Mouse (Mus musculus): ENCODE results near the gene Rhbdf2. TPM values are rescaled to one million over a fixed set of nuclear protein-coding genes. Genes with fewer than 3 reads are reported as not detected.
"Not testable (repeated sequence)": the region's sequence is repeated elsewhere in the genome, so short reads cannot be mapped to it uniquely, and the experiment has no call there.

The Rhbdf2 gene
- polyA plus RNA-seq, 1 experiment from 2014 or later: 0.61 TPM

DNA sequence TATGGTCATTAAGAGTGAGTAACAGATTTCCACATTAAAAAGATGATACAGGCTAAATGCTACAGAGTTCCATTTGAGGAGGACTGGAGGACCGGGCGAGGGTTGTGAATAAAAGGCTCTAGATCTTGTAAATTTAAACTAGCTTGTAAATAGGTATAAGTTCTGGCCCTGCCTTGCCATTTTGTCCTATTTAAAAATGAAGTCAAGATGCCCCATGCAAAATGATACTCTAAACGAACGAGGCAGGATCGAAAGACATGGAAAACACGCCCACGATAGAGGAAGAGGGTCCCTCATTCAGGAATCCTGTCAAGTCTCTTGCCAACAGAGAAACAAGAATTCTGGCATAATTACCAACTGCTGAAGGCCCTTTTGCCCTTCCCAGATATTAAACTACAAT, 43.6 kb upstream of the Rhbdf2 start:
- Histone ChIP-seq H3K4me1 (ENCODE audit: control insufficient read depth, insufficient read depth, low read length) (peaks cover 9% of the 10 kb centered on the region), H3K36me3 (ENCODE audit: control insufficient read depth, insufficient read depth, low read length) (peaks cover 26% of the 10 kb centered on the region), H3K27ac (ENCODE audit: low read depth, low read length) (no peak overlapping the region), H3K4me2 (ENCODE audit: low read length) (peak overlapping the region; percentile 66; the same call in 1 of the 2 replicates), H3K9ac (ENCODE audit: low read length) (no peak overlapping the region), H3K4me3 (ENCODE audit: low read depth, low read length) (no peak overlapping the region), H3K9me3 (replicated peaks; ENCODE audit: control insufficient read depth, low read length) (no peaks in the 10 kb centered on the region), H3K27me3 (replicated peaks; ENCODE audit: control insufficient read depth, insufficient read depth, low read length) (no peaks in the 10 kb centered on the region)
- 81% methylated on average over 7 of the region's 7 CpGs for WGBS
- ATAC-seq (no peak), DNase-seq (ENCODE audit: low spot score) (no peak)

DNA sequence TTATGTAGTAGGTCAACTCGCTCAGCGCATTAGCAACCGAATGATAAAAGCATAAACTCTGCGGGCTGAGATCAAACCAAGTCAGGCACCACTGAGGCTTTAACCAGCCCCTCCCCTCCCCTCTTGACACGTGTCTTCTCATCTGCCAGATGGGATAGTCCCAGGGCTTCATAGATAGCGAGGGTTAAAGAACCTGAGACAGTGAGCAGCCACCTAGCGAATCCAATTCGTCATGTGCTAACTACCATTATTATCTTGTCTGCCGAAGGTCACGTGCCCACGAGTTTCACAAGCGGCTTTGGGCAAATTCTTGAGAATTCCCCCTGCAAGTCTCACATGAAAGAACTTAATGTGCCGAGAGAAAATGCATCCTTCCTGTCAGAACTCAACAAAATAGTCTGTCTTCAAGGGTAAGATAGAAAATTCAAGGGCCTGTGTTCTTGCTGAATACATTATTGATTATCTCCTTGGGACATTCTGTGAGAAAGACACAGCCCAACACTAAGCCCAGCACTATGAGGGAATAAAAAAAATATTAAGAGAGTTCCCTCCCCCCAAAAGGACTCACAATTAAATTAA, 43.1 kb upstream of the Rhbdf2 start:
- H3K4me1 ChIP-seq (ENCODE audit: control insufficient read depth, insufficient read depth, low read length): peaks cover 9% of the 10 kb centered on the region
- H3K27me3 ChIP-seq (replicated peaks; ENCODE audit: control insufficient read depth, insufficient read depth, low read length): no peaks in the 10 kb centered on the region
- H3K4me2 ChIP-seq (ENCODE audit: low read length): no peak overlapping the region
- no peak overlapping the region for H3K9ac ChIP-seq (ENCODE audit: low read length)
- H3K36me3 ChIP-seq (ENCODE audit: control insufficient read depth, insufficient read depth, low read length): peaks cover 21% of the 10 kb centered on the region
- WGBS: 77% methylated on average over 13 of the region's 13 CpGs
- H3K9me3 ChIP-seq (replicated peaks; ENCODE audit: control insufficient read depth, low read length): no peaks in the 10 kb centered on the region
- ATAC-seq (no peak), DNase-seq (ENCODE audit: low spot score) (no peak)
- H3K4me3 ChIP-seq (ENCODE audit: low read depth, low read length): no peak overlapping the region
- no peak overlapping the region for H3K27ac ChIP-seq (ENCODE audit: low read depth, low read length)

DNA sequence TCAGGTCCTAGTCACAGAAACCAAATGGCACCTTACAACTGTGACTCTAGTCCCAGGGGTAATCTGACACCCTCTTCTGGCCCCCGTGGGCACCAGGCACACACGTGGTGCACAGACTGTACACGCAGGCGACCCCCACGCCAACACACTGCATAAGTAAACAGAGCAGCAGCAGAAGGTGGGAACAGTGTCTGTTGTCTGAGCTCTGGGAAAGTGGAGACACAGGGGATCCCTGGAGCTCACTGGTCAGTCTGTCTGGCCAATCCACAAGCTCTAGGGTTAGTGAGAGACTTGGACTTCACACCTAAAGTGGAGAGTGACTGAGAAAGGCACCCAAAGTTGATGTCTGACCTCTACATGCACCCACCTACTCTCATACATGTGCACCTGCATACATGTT, 42.5 kb upstream of the Rhbdf2 start:
- Histone ChIP-seq H3K9ac (ENCODE audit: low read length) (no peak overlapping the region), H3K9me3 (replicated peaks; ENCODE audit: control insufficient read depth, low read length) (no peaks in the 10 kb centered on the region), H3K27me3 (replicated peaks; ENCODE audit: control insufficient read depth, insufficient read depth, low read length) (no peaks in the 10 kb centered on the region), H3K27ac (ENCODE audit: low read depth, low read length) (0 out of 2 replicates have a peak overlapping the region, but pooled peaks have one; percentile 5), H3K4me3 (ENCODE audit: low read depth, low read length) (no peak overlapping the region), H3K36me3 (ENCODE audit: control insufficient read depth, insufficient read depth, low read length) (peaks cover 15% of the 10 kb centered on the region), H3K4me2 (ENCODE audit: low read length) (no peak overlapping the region), H3K4me1 (ENCODE audit: control insufficient read depth, insufficient read depth, low read length) (peaks cover 9% of the 10 kb centered on the region)
- WGBS: 62% methylated on average over 5 of the region's 5 CpGs
- ATAC-seq (no peak), DNase-seq (ENCODE audit: low spot score) (no peak)

DNA sequence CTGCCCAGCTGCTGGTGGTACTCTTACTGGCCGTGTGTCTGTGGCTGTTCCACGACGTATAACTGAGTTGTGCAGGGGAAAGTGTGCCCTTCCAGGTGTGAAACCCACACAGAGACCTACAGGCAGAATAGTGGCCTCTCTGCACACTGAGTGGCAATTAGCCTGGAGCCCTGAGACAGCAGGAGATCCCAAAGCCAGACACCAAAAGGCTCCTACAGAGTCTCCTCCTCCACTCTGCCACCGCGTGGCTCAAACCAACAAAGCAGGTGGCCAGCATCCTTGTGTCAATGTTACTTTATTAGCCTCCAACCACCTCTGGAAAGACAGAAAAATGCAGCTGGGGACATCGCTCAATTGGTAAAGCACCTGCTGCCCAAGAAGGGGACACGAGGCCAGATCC, 42.0 kb upstream of the Rhbdf2 start:
- DNase-seq (ENCODE audit: low spot score) (no peak), ATAC-seq (no peak)
- Histone ChIP-seq H3K9ac (ENCODE audit: low read length) (no peak overlapping the region), H3K27me3 (replicated peaks; ENCODE audit: control insufficient read depth, insufficient read depth, low read length) (no peaks in the 10 kb centered on the region), H3K4me1 (ENCODE audit: control insufficient read depth, insufficient read depth, low read length) (peaks cover 10% of the 10 kb centered on the region), H3K4me2 (ENCODE audit: low read length) (no peak overlapping the region), H3K4me3 (ENCODE audit: low read depth, low read length) (no peak overlapping the region), H3K27ac (ENCODE audit: low read depth, low read length) (0 out of 2 replicates have a peak overlapping the region, but pooled peaks have one; percentile 5), H3K9me3 (replicated peaks; ENCODE audit: control insufficient read depth, low read length) (no peaks in the 10 kb centered on the region), H3K36me3 (ENCODE audit: control insufficient read depth, insufficient read depth, low read length) (peaks cover 10% of the 10 kb centered on the region)
- 35% methylated on average over 7 of the region's 7 CpGs for WGBS

DNA sequence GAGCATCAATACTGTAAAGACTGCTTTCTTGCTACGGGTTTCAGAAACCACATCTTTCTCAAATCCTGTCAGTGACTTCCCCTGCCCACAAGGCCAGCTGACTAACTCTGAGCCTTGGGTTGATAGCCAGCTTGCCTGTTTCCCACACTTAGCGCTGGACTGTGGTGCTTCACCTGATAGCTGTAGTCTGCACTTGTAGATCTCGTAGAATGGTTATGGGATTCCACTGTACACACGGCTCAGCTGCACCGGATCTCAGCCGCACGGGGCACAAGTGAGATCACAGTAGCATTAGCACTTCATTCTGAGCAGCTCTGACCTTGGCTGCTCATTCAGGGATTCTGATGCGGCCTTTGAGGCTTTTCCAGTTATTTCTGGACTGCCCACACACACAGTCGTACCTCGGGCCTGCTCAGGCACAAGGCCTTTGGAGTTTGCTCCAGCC, 41.6 kb upstream of the Rhbdf2 start:
- no peak overlapping the region for H3K4me2 ChIP-seq (ENCODE audit: low read length)
- no peaks in the 10 kb centered on the region for H3K27me3 ChIP-seq (replicated peaks; ENCODE audit: control insufficient read depth, insufficient read depth, low read length)
- ATAC-seq (no peak), DNase-seq (ENCODE audit: low spot score) (no peak)
- H3K9ac ChIP-seq (ENCODE audit: low read length): no peak overlapping the region
- H3K36me3 ChIP-seq (ENCODE audit: control insufficient read depth, insufficient read depth, low read length): peaks cover 6% of the 10 kb centered on the region
- no peak overlapping the region for H3K27ac ChIP-seq (ENCODE audit: low read depth, low read length)
- H3K9me3 ChIP-seq (replicated peaks; ENCODE audit: control insufficient read depth, low read length): no peaks in the 10 kb centered on the region
- H3K4me3 ChIP-seq (ENCODE audit: low read depth, low read length): no peak overlapping the region
- 84% methylated on average over 10 of the region's 10 CpGs for WGBS
- peaks cover 15% of the 10 kb centered on the region for H3K4me1 ChIP-seq (ENCODE audit: control insufficient read depth, insufficient read depth, low read length)

DNA sequence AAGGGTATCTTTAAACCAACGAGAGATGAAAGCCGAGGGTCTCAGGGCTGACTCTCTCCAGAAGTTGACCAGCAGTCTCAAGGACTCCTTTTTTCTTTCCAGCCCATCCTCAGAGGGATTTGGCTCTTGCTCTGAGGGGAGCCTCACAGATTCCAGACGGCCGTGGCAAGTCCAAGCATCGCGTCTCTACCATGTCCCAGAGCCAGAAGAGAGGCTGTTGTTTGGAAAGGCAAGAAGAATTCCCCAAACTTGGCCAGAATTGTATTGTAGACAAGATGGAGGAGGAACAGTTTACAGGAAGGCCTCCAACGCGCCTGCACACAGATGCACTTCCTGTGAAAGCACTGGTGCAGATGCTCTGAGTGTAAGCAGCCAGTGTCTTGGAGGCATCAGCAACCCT, 41.1 kb upstream of the Rhbdf2 start:
- Histone ChIP-seq H3K4me1 (ENCODE audit: control insufficient read depth, insufficient read depth, low read length) (peaks cover 16% of the 10 kb centered on the region), H3K9ac (ENCODE audit: low read length) (no peak overlapping the region), H3K27me3 (replicated peaks; ENCODE audit: control insufficient read depth, insufficient read depth, low read length) (no peaks in the 10 kb centered on the region), H3K4me3 (ENCODE audit: low read depth, low read length) (no peak overlapping the region), H3K9me3 (replicated peaks; ENCODE audit: control insufficient read depth, low read length) (no peaks in the 10 kb centered on the region), H3K27ac (ENCODE audit: low read depth, low read length) (no peak overlapping the region), H3K4me2 (ENCODE audit: low read length) (no peak overlapping the region), H3K36me3 (ENCODE audit: control insufficient read depth, insufficient read depth, low read length) (peaks cover 1% of the 10 kb centered on the region; the same call in 1 of the 2 replicates)
- ATAC-seq (no peak), DNase-seq (ENCODE audit: low spot score) (no peak)
- 90% methylated on average over 8 of the region's 8 CpGs for WGBS

DNA sequence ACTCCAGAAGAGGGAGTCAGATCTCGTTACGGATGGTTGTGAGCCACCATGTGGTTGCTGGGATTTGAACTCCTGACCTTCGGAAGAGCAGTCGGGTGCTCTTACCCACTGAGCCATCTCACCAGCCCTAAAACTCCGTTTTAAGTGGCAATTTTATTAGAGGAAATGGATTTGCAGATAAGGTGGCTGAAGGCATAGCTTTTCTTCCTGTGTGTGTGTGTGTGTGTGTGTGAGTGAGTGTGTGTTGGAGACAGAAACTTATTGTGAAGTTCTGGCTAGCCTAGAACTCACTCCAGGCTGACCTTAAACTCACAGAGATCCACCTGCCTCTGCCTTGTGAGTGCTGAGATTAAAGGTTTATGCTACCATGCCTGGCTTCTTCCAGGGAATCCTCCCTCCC, 40.2 kb upstream of the Rhbdf2 start:
- 91% methylated on average over 3 of the region's 5 CpGs for WGBS
- peaks cover 18% of the 10 kb centered on the region for H3K4me1 ChIP-seq (ENCODE audit: control insufficient read depth, insufficient read depth, low read length)
- not testable (repeated sequence) for H3K4me2 ChIP-seq (ENCODE audit: low read length)

DNA sequence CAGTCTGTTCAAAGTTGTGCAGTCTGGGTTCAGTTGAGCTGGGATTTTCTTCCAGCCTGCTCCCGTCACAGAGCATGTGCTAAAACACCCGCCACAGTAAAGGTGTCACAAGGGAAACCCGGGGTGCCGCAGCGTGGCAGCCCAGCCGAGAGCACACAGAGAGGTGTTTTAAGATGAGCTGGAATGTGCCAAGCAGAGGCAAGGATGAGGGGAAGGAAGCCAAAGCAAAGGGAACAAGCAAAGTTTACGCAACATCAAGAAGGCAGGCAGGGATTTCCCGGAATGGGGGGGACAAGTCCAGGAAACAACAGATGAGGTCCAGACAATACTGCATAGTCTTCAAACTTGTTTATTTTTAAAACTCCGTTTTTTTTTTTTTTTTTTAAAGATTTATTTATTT, 39.7 kb upstream of the Rhbdf2 start:
- H3K4me3 ChIP-seq (ENCODE audit: low read depth, low read length): no peak overlapping the region
- no peak for DNase-seq (ENCODE audit: low spot score)
- H3K9me3 ChIP-seq (replicated peaks; ENCODE audit: control insufficient read depth, low read length): no peaks in the 10 kb centered on the region
- no peak overlapping the region for H3K9ac ChIP-seq (ENCODE audit: low read length)
- H3K36me3 ChIP-seq (ENCODE audit: control insufficient read depth, insufficient read depth, low read length): no peaks in the 10 kb centered on the region
- H3K4me2 ChIP-seq (ENCODE audit: low read length): no peak overlapping the region
- peaks cover 23% of the 10 kb centered on the region for H3K4me1 ChIP-seq (ENCODE audit: control insufficient read depth, insufficient read depth, low read length)
- ATAC-seq: no peak
- no peaks in the 10 kb centered on the region for H3K27me3 ChIP-seq (replicated peaks; ENCODE audit: control insufficient read depth, insufficient read depth, low read length)
- no peak overlapping the region for H3K27ac ChIP-seq (ENCODE audit: low read depth, low read length)
- WGBS: 79% methylated on average over 9 of the region's 9 CpGs

More for the DNA sequence above, 40.2 kb upstream of the Rhbdf2 start:
- not testable (repeated sequence) for H3K9ac ChIP-seq (ENCODE audit: low read length); H3K9me3 ChIP-seq (replicated peaks; ENCODE audit: control insufficient read depth, low read length); H3K36me3 ChIP-seq (ENCODE audit: control insufficient read depth, insufficient read depth, low read length); H3K27me3 ChIP-seq (replicated peaks; ENCODE audit: control insufficient read depth, insufficient read depth, low read length); H3K4me3 ChIP-seq (ENCODE audit: low read depth, low read length); ATAC-seq; H3K27ac ChIP-seq (ENCODE audit: low read depth, low read length); DNase-seq (ENCODE audit: low spot score)

DNA sequence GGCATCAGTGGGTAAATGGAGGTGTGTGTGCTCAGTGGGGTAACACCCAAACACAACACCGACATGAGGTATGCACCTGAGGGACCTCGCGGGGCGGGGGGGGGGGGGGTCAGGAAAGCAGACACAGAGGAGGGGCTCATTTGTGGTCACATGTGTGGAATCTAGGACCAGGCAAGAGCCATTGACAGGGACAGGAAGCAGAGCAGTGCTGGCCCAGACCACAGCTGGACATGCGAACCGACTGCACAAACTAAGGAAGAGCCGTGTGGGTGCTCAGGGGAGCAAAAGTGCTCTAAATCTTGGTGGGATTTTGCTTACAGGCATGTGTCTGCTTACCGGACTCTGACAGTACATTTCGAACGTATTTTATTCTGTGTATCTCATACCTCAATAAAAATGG, 38.5 kb upstream of the Rhbdf2 start:
- Histone ChIP-seq H3K4me3 (ENCODE audit: low read depth, low read length) (no peak overlapping the region), H3K27ac (ENCODE audit: low read depth, low read length) (no peak overlapping the region), H3K27me3 (replicated peaks; ENCODE audit: control insufficient read depth, insufficient read depth, low read length) (no peaks in the 10 kb centered on the region), H3K4me2 (ENCODE audit: low read length) (no peak overlapping the region), H3K9ac (ENCODE audit: low read length) (no peak overlapping the region), H3K4me1 (ENCODE audit: control insufficient read depth, insufficient read depth, low read length) (peaks cover 35% of the 10 kb centered on the region), H3K36me3 (ENCODE audit: control insufficient read depth, insufficient read depth, low read length) (no peaks in the 10 kb centered on the region), H3K9me3 (replicated peaks; ENCODE audit: control insufficient read depth, low read length) (no peaks in the 10 kb centered on the region)
- 87% methylated on average over 10 of the region's 10 CpGs for WGBS
- no peak for DNase-seq (ENCODE audit: low spot score)
- no peak for ATAC-seq
